Mouse (Mus musculus): ENCODE measurements around the gene Pkp2. TPM values are rescaled to one million over a fixed set of nuclear protein-coding genes. Genes with fewer than 3 reads are reported as not detected.
"Not testable (repeated sequence)": the region's sequence is repeated elsewhere in the genome, so short reads cannot be mapped to it uniquely, and the experiment has no call there.

Pkp2 gene
- total and polyA plus RNA-seq, 3 experiments = 13.3 to 19.0 (median 14.1) TPM

- Histone ChIP-seq H3K27me3 (replicated peaks) (peaks cover 11% of the 10 kb centered on the region), H3K4me1 (ENCODE audit: control insufficient read depth in 1 of 2, insufficient read depth in 2 of 2) (0 out of 4 replicates have a peak, but pooled peaks cover 0 to 3% of the 10 kb centered on the region in 2 experiments), H3K36me3 (replicated peaks in 1 of 2; ENCODE audit: control insufficient read depth in 1 of 2, insufficient read depth in 1 of 2, low read length in 1 of 2) (no peaks in the 10 kb centered on the region), H3K4me2 (ENCODE audit: insufficient read depth, low read depth, poor library complexity, severe bottlenecking) (peak overlapping the region; percentile 9; the same call in 1 of the 2 replicates), H3K4me3 (replicated peaks in 1 of 3; ENCODE audit: low read depth in 2 of 3, low read length in 2 of 3, poor library complexity in 1 of 3) (no peak overlapping the region), H3K9me3 (replicated peaks; ENCODE audit: low read length) (no peaks in the 10 kb centered on the region), H3K79me2 (replicated peaks; ENCODE audit: control insufficient read depth, extremely low read depth, insufficient read depth, poor library complexity, severe bottlenecking) (no peaks in the 10 kb centered on the region), H3K27ac (ENCODE audit: insufficient read depth, low read depth) (no peak overlapping the region), H3K9ac (ENCODE audit: insufficient read depth, low read depth) (no peak overlapping the region)
- DNase-seq (ENCODE audit: extremely low read depth) = no peak
- TF ChIP-seq MYC (IDR thresholded peaks at IDR 0.05; ENCODE audit: low read depth, low read length) (no peak), ETS1 (conservative IDR thresholded peaks at IDR 0.05; ENCODE audit: low read depth, low read length) (no peak), SMC3 (IDR thresholded peaks at IDR 0.05; ENCODE audit: low read depth, low read length) (peak; percentile 32), CTCF (conservative IDR thresholded peaks at IDR 0.05 in 1 of 2, IDR thresholded peaks at IDR 0.05 in 1 of 2; ENCODE audit: low read depth in 2 of 2, low read length in 2 of 2) (peak; percentile 24 to 51; a peak in 2 of 4 replicates), ZMIZ1 (IDR thresholded peaks at IDR 0.05; ENCODE audit: low read depth, low read length) (no peak), RAD21 (IDR thresholded peaks at IDR 0.05; ENCODE audit: low read depth, low read length) (peak; percentile 5), NRF1 (IDR thresholded peaks at IDR 0.05; ENCODE audit: low read depth, low read length) (no peak)
- in situ Hi-C loops (cut with MboI; ENCODE audit: low pct_ligation_motif_present, low pct_unique_long_range_greater_than_20kb, low sequenced_read_pairs) = loop anchor here (5.0 kb wide), 1 partner anchor 105 kb away; the partner anchor contains the start of gene Yars2
- dilution Hi-C loops (cut with MboI; ENCODE audit: extremely low pct_ligation_motif_present, extremely low pct_unique_long_range_greater_than_20kb, low sequenced_read_pairs) = no loop called here
Measured at GRCm38 (mm10) chr16:16197374-16197773, 15.7 kb upstream of the Pkp2 start.

GRCm38 (mm10) chr16:16201991-16202390, 11.1 kb upstream of the Pkp2 start:
- peak; percentile 69 for DNase-seq (ENCODE audit: extremely low read depth)
- H3K79me2 ChIP-seq (replicated peaks; ENCODE audit: control insufficient read depth, extremely low read depth, insufficient read depth, poor library complexity, severe bottlenecking); H3K27me3 ChIP-seq (replicated peaks); H3K4me3 ChIP-seq (replicated peaks in 1 of 3; ENCODE audit: low read depth in 2 of 3, low read length in 2 of 3, poor library complexity in 1 of 3); H3K9me3 ChIP-seq (replicated peaks; ENCODE audit: low read length); H3K4me2 ChIP-seq (ENCODE audit: insufficient read depth, low read depth, poor library complexity, severe bottlenecking); dilution Hi-C loops (cut with MboI; ENCODE audit: extremely low pct_ligation_motif_present, extremely low pct_unique_long_range_greater_than_20kb, low sequenced_read_pairs); H3K36me3 ChIP-seq (replicated peaks in 1 of 2; ENCODE audit: control insufficient read depth in 1 of 2, insufficient read depth in 1 of 2, low read length in 1 of 2); H3K27ac ChIP-seq (ENCODE audit: insufficient read depth, low read depth); H3K9ac ChIP-seq (ENCODE audit: insufficient read depth, low read depth); H3K4me1 ChIP-seq (ENCODE audit: control insufficient read depth in 1 of 2, insufficient read depth in 2 of 2): not testable (repeated sequence)
- peak; percentile 91 for TF ChIP-seq RAD21 (IDR thresholded peaks at IDR 0.05; ENCODE audit: low read depth, low read length)
- TF ChIP-seq ZC3H11A (IDR thresholded peaks at IDR 0.05; ENCODE audit: low read depth, low read length) = peak; percentile 71
- peak; percentile 89 for TF ChIP-seq SMC3 (IDR thresholded peaks at IDR 0.05; ENCODE audit: low read depth, low read length)
- TF ChIP-seq MYC (IDR thresholded peaks at IDR 0.05; ENCODE audit: low read depth, low read length) = 0 out of 2 replicates have a peak, but pooled peaks have one; percentile 56
- TF ChIP-seq TBP (conservative IDR thresholded peaks at IDR 0.05; ENCODE audit: low read depth, low read length) = 0 out of 2 replicates have a peak, but pooled peaks have one; percentile 40
- peak; percentile 43 to 88; a peak in 3 of 4 replicates for TF ChIP-seq CTCF (conservative IDR thresholded peaks at IDR 0.05 in 1 of 2, IDR thresholded peaks at IDR 0.05 in 1 of 2; ENCODE audit: low read depth in 2 of 2, low read length in 2 of 2)
- in situ Hi-C loops (cut with MboI; ENCODE audit: low pct_ligation_motif_present, low pct_unique_long_range_greater_than_20kb, low sequenced_read_pairs) = loop anchor here (25.0 kb wide), 1 partner anchor 385 kb away; no protein-coding TSS in a partner anchor

GRCm38 (mm10) chr16:16204648-16205047, 8.5 kb upstream of the Pkp2 start:
- Histone ChIP-seq H3K27me3 (replicated peaks) (no peaks in the 10 kb centered on the region), H3K4me2 (ENCODE audit: insufficient read depth, low read depth, poor library complexity, severe bottlenecking) (no peak overlapping the region), H3K36me3 (replicated peaks in 1 of 2; ENCODE audit: control insufficient read depth in 1 of 2, insufficient read depth in 1 of 2, low read length in 1 of 2) (no peaks in the 10 kb centered on the region), H3K9me3 (replicated peaks; ENCODE audit: low read length) (no peaks in the 10 kb centered on the region), H3K4me1 (ENCODE audit: control insufficient read depth in 1 of 2, insufficient read depth in 2 of 2) (peaks cover 0 to 9% of the 10 kb centered on the region in 2 experiments; a peak in 2 of 4 replicates), H3K79me2 (replicated peaks; ENCODE audit: control insufficient read depth, extremely low read depth, insufficient read depth, poor library complexity, severe bottlenecking) (no peaks in the 10 kb centered on the region), H3K4me3 (replicated peaks in 1 of 3; ENCODE audit: low read depth in 2 of 3, low read length in 2 of 3, poor library complexity in 1 of 3) (no peak overlapping the region), H3K9ac (ENCODE audit: insufficient read depth, low read depth) (no peak overlapping the region), H3K27ac (ENCODE audit: insufficient read depth, low read depth) (no peak overlapping the region)
- in situ Hi-C loops (cut with MboI; ENCODE audit: low pct_ligation_motif_present, low pct_unique_long_range_greater_than_20kb, low sequenced_read_pairs) = loop anchor here (25.0 kb wide), 1 partner anchor 383 kb away; no protein-coding TSS in a partner anchor
- TF ChIP-seq ETS1 (conservative IDR thresholded peaks at IDR 0.05; ENCODE audit: low read depth, low read length) (no peak), E2F4 (IDR thresholded peaks at IDR 0.05; ENCODE audit: insufficient replicate concordance, low read depth, low read length) (no peak), PAX5 (IDR thresholded peaks at IDR 0.05; ENCODE audit: low read length) (no peak), ZMIZ1 (IDR thresholded peaks at IDR 0.05; ENCODE audit: low read depth, low read length) (no peak), NELFE (IDR thresholded peaks at IDR 0.05; ENCODE audit: low read depth, low read length) (no peak)
- no peak for DNase-seq (ENCODE audit: extremely low read depth)
- dilution Hi-C loops (cut with MboI; ENCODE audit: extremely low pct_ligation_motif_present, extremely low pct_unique_long_range_greater_than_20kb, low sequenced_read_pairs) = no loop called here
